Mouse (Mus musculus) limb, embryonic 15.5 days (tissue): ENCODE measurements at regions not wholly inside any gene's neighbourhood (a gene's known extent, or its start where the extent isn't known, plus 50 kb on each side); places are given as distances from the start of the nearest gene placed in this dataset.
A peak's percentile ranks its signal among the peaks of the same experiment; 100 is the strongest.

ENCODE experiments used
- ATAC-seq: fragments of 200-750 bp; cut with Nextera tagmentation; 2 replicates; pipeline ENCODE4 v1.8.0; 2017; ENCODE audit warnings: low read depth, moderate TSS enrichment; ENCODE audit not compliant: insufficient number of reproducible peaks, low FRiP score, low TSS enrichment
- H3K27ac ChIP-seq: fragments of 300-500 bp; sonication (generic); 2 replicates; pipeline ENCODE4 v1.5.1; 2015; ENCODE audit warnings: moderate library complexity, mild to moderate bottlenecking, inconsistent platforms
- H3K27me3 ChIP-seq: fragments of 300-500 bp; sonication (generic); 2 replicates; pipeline ENCODE4 v1.6.1; 2015; ENCODE audit warnings: inconsistent platforms
- H3K36me3 ChIP-seq: fragments of 300-500 bp; sonication (generic); 2 replicates; pipeline ENCODE4 v1.6.1; 2015; ENCODE audit warnings: inconsistent platforms
- H3K4me1 ChIP-seq: fragments of 300-500 bp; sonication (generic); 2 replicates; pipeline ENCODE4 v1.6.1; 2015; ENCODE audit warnings: inconsistent platforms
- H3K4me2 ChIP-seq: fragments of 300-500 bp; sonication (generic); 2 replicates; pipeline ENCODE4 v1.6.1; 2015; ENCODE audit warnings: mild to moderate bottlenecking, inconsistent platforms
- H3K4me3 ChIP-seq: fragments of 300-500 bp; sonication (generic); 2 replicates; pipeline ENCODE4 v1.5.1; 2015; ENCODE audit warnings: mild to moderate bottlenecking, inconsistent platforms
- H3K9ac ChIP-seq: fragments of 300-500 bp; sonication (generic); 2 replicates; pipeline ENCODE4 v1.6.1; 2015; ENCODE audit warnings: inconsistent platforms
- H3K9me3 ChIP-seq: fragments of 300-500 bp; sonication (generic); 2 replicates; pipeline ENCODE4 v1.6.1; 2016; ENCODE audit warnings: inconsistent platforms
- WGBS: fragments of 180-500 bp; shearing (Covaris S2); methylation state at CpG from one replicate; pipeline ENCODE4 v1.1.7; 2015; 5-methylcytosine and 5-hydroxymethylcytosine counted together

GRCm38 (mm10) chr16:29882226-29882972 lies 181.8 kb upstream of the Hes1 start:
- whole genome bisulfite sequencing = 20% methylated on average over 10 of the region's 10 CpGs
- ATAC-seq = peak; percentile 37; the same call in 1 of the 2 replicates
- Histone ChIP-seq H3K36me3 (no peaks in the 10 kb centered on the region), H3K4me1 (peaks cover 37% of the 10 kb centered on the region), H3K27ac (peak overlapping the region; percentile 43; the same call in 1 of the 2 replicates), H3K9ac (no peak overlapping the region), H3K4me3 (no peak overlapping the region), H3K27me3 (no peaks in the 10 kb centered on the region), H3K4me2 (no peak overlapping the region), H3K9me3 (no peaks in the 10 kb centered on the region)

GRCm38 (mm10) chr16:29883252-29883992 lies 180.8 kb upstream of the Hes1 start:
- no peaks in the 10 kb centered on the region for H3K36me3 ChIP-seq
- H3K4me1 ChIP-seq = peaks cover 36% of the 10 kb centered on the region
- no peaks in the 10 kb centered on the region for H3K9me3 ChIP-seq
- no peak for ATAC-seq
- H3K4me3 ChIP-seq = no peak overlapping the region
- H3K27ac ChIP-seq = no peak overlapping the region
- H3K9ac ChIP-seq = no peak overlapping the region
- H3K27me3 ChIP-seq = no peaks in the 10 kb centered on the region
- H3K4me2 ChIP-seq = no peak overlapping the region
- 18% methylated on average over 10 of the region's 10 CpGs for WGBS

GRCm38 (mm10) chr16:29884899-29885298 lies 179.3 kb upstream of the Hes1 start:
- Histone ChIP-seq H3K36me3 (no peaks in the 10 kb centered on the region), H3K4me3 (no peak overlapping the region), H3K27ac (no peak overlapping the region), H3K4me1 (peaks cover 40% of the 10 kb centered on the region), H3K9me3 (no peaks in the 10 kb centered on the region), H3K4me2 (no peak overlapping the region), H3K27me3 (no peaks in the 10 kb centered on the region), H3K9ac (no peak overlapping the region)
- WGBS = 72% methylated on average over 4 of the region's 4 CpGs
- no peak for ATAC-seq

GRCm38 (mm10) chr16:29886755-29887154 lies 177.4 kb upstream of the Hes1 start:
- peaks cover 37% of the 10 kb centered on the region for H3K4me1 ChIP-seq
- no peak overlapping the region for H3K4me3 ChIP-seq
- H3K27ac ChIP-seq = no peak overlapping the region

GRCm38 (mm10) chr16:29889346-29889745 lies 174.8 kb upstream of the Hes1 start:
- Histone ChIP-seq H3K36me3 (no peaks in the 10 kb centered on the region), H3K4me3 (no peak overlapping the region), H3K27me3 (no peaks in the 10 kb centered on the region), H3K4me1 (peaks cover 35% of the 10 kb centered on the region), H3K9me3 (no peaks in the 10 kb centered on the region), H3K4me2 (no peak overlapping the region), H3K27ac (no peak overlapping the region), H3K9ac (no peak overlapping the region)
- WGBS = 29% methylated on average over 4 of the region's 4 CpGs
- no peak for ATAC-seq

More at GRCm38 (mm10) chr16:29886755-29887154, 177.4 kb upstream of the Hes1 start:
- Histone ChIP-seq H3K9me3 (no peaks in the 10 kb centered on the region), H3K4me2 (no peak overlapping the region), H3K27me3 (no peaks in the 10 kb centered on the region), H3K9ac (no peak overlapping the region), H3K36me3 (no peaks in the 10 kb centered on the region)
- ATAC-seq = no peak
- WGBS = 76% methylated on average over 4 of the region's 4 CpGs

- Histone ChIP-seq H3K4me3 (no peak overlapping the region), H3K4me1 (peaks cover 45% of the 10 kb centered on the region), H3K9me3 (no peaks in the 10 kb centered on the region), H3K36me3 (no peaks in the 10 kb centered on the region), H3K9ac (no peak overlapping the region), H3K27me3 (no peaks in the 10 kb centered on the region), H3K4me2 (no peak overlapping the region), H3K27ac (no peak overlapping the region)
- 66% methylated on average over 7 of the region's 7 CpGs for WGBS
- ATAC-seq = no peak
Measured at GRCm38 (mm10) chr16:29891472-29891871, 172.7 kb upstream of the Hes1 start.

GRCm38 (mm10) chr16:29893871-29894828 lies 170.0 kb upstream of the Hes1 start:
- Histone ChIP-seq H3K9ac (no peak overlapping the region), H3K27ac (peak overlapping the region; percentile 90), H3K4me1 (peaks cover 49% of the 10 kb centered on the region), H3K4me2 (peak overlapping the region; percentile 44), H3K4me3 (peak overlapping the region; percentile 13), H3K27me3 (no peaks in the 10 kb centered on the region), H3K36me3 (no peaks in the 10 kb centered on the region), H3K9me3 (no peaks in the 10 kb centered on the region)
- 12% methylated on average over 21 of the region's 21 CpGs for WGBS
- ATAC-seq = peak; percentile 88

GRCm38 (mm10) chr16:29896393-29896792 lies 167.8 kb upstream of the Hes1 start:
- Histone ChIP-seq H3K4me3 (no peak overlapping the region), H3K27ac (no peak overlapping the region), H3K36me3 (no peaks in the 10 kb centered on the region), H3K27me3 (no peaks in the 10 kb centered on the region), H3K4me1 (peaks cover 36% of the 10 kb centered on the region), H3K4me2 (no peak overlapping the region), H3K9me3 (no peaks in the 10 kb centered on the region), H3K9ac (no peak overlapping the region)
- ATAC-seq = no peak
- WGBS = 70% methylated on average over 4 of the region's 4 CpGs

- peak overlapping the region; percentile 77 for H3K27ac ChIP-seq
- H3K4me2 ChIP-seq = 0 out of 2 replicates have a peak overlapping the region, but pooled peaks have one; percentile 14
- 13% methylated on average over 8 of the region's 8 CpGs for WGBS
- H3K4me3 ChIP-seq = no peak overlapping the region
- peaks cover 53% of the 10 kb centered on the region for H3K4me1 ChIP-seq
- ATAC-seq = no peak
- H3K9me3 ChIP-seq = no peaks in the 10 kb centered on the region
- no peak overlapping the region for H3K9ac ChIP-seq
- no peaks in the 10 kb centered on the region for H3K36me3 ChIP-seq
- H3K27me3 ChIP-seq = no peaks in the 10 kb centered on the region
Measured at GRCm38 (mm10) chr16:29903510-29903909, 160.7 kb upstream of the Hes1 start.

GRCm38 (mm10) chr16:29904183-29904775 lies 159.9 kb upstream of the Hes1 start:
- no peak overlapping the region for H3K9ac ChIP-seq
- 36% methylated on average over 9 of the region's 9 CpGs for WGBS
- ATAC-seq = no peak

GRCm38 (mm10) chr16:29907331-29907730 lies 156.9 kb upstream of the Hes1 start:
- H3K27me3 ChIP-seq = no peaks in the 10 kb centered on the region
- ATAC-seq = no peak
- H3K4me2 ChIP-seq = no peak overlapping the region
- no peaks in the 10 kb centered on the region for H3K36me3 ChIP-seq
- no peak overlapping the region for H3K9ac ChIP-seq
- H3K27ac ChIP-seq = peak overlapping the region; percentile 33; the same call in 1 of the 2 replicates
- H3K9me3 ChIP-seq = no peaks in the 10 kb centered on the region
- no peak overlapping the region for H3K4me3 ChIP-seq
- 32% methylated on average over 7 of the region's 7 CpGs for WGBS
- H3K4me1 ChIP-seq = peaks cover 61% of the 10 kb centered on the region

More at GRCm38 (mm10) chr16:29904183-29904775, 159.9 kb upstream of the Hes1 start:
- no peaks in the 10 kb centered on the region for H3K27me3 ChIP-seq
- no peak overlapping the region for H3K4me3 ChIP-seq
- peak overlapping the region; percentile 77 for H3K27ac ChIP-seq
- no peaks in the 10 kb centered on the region for H3K9me3 ChIP-seq
- H3K36me3 ChIP-seq = no peaks in the 10 kb centered on the region
- no peak overlapping the region for H3K4me2 ChIP-seq
- H3K4me1 ChIP-seq = peaks cover 53% of the 10 kb centered on the region
